Mouse (Mus musculus) ES-E14 (cell line): ENCODE results near the gene Acp2. TPM values are rescaled to one million over a fixed set of nuclear protein-coding genes. Genes with fewer than 3 reads are reported as not detected.

Experiments
- DNase-seq: peaks from one replicate; pipeline ENCODE4 v3.0.0-alpha.2; 2013; ENCODE audit warnings: low read depth, low spot score
- H3K27ac ChIP-seq: 2 replicates; pipeline ENCODE4 v1.5.1; 2012; ENCODE audit warnings: low read depth, mild to moderate bottlenecking, low read length, moderate library complexity, mixed read lengths; ENCODE audit not compliant: poor library complexity, insufficient read depth, severe bottlenecking
- H3K36me3 ChIP-seq: 2 replicates; pipeline ENCODE4 v1.6.1; 2012; ENCODE audit warnings: mild to moderate bottlenecking, low read length, moderate library complexity, mixed read lengths; ENCODE audit not compliant: control insufficient read depth, poor library complexity, insufficient read depth, severe bottlenecking
- H3K4me1 ChIP-seq, 2 experiments: fragments of 150-350 bp in 1 of 2; sonication (generic) in 1 of 2; 2 replicates each; pipeline ENCODE4 v1.6.1; 2012; ENCODE audit warnings: low read length in 2 of 2, mild to moderate bottlenecking in 1 of 2, mixed read lengths in 1 of 2; ENCODE audit not compliant: control insufficient read depth in 2 of 2, insufficient read depth in 2 of 2, poor library complexity in 1 of 2
- H3K4me3 ChIP-seq, 2 experiments: fragments of 150-350 bp in 1 of 2; sonication (generic) in 1 of 2; 2 replicates each; pipeline ENCODE4 v1.5.1; 2012; ENCODE audit warnings: low read length in 2 of 2, low read depth in 1 of 2, mild to moderate bottlenecking in 1 of 2, mixed read lengths in 1 of 2; ENCODE audit not compliant: insufficient read depth in 1 of 2, poor library complexity in 1 of 2, severe bottlenecking in 1 of 2
- H3K9ac ChIP-seq: 2 replicates; pipeline ENCODE4 v1.6.1; 2012; ENCODE audit warnings: low read depth, mild to moderate bottlenecking, low read length, mixed read lengths; ENCODE audit not compliant: poor library complexity, insufficient read depth, severe bottlenecking
- H3K9me3 ChIP-seq: fragments of 150-350 bp; sonication (generic); 2 replicates; pipeline ENCODE4 v1.6.1; 2012; ENCODE audit warnings: low read depth, mild to moderate bottlenecking, low read length; ENCODE audit not compliant: control insufficient read depth, insufficient read depth
- CHD2 ChIP-seq: IDR thresholded peaks from 2 replicates; pipeline ENCODE4 v1.6.1; 2014; ENCODE audit warnings: mild to moderate bottlenecking, low read depth, low read length, inconsistent platforms
- HCFC1 ChIP-seq: IDR thresholded peaks from 2 replicates; pipeline ENCODE4 v1.6.1; 2012; ENCODE audit warnings: low read length, inconsistent platforms, borderline replicate concordance; ENCODE audit not compliant: insufficient read depth
- MAFK ChIP-seq: IDR thresholded peaks from 2 replicates; pipeline ENCODE4 v1.6.1; 2014; ENCODE audit warnings: mild to moderate bottlenecking, low read depth, low read length, inconsistent platforms; ENCODE audit not compliant: insufficient read depth
- ZC3H11A ChIP-seq: IDR thresholded peaks from 2 replicates; pipeline ENCODE4 v1.6.1; 2012; ENCODE audit warnings: low read depth, mild to moderate bottlenecking, inconsistent platforms, low read length, borderline replicate concordance
- ZNF384 ChIP-seq: IDR thresholded peaks from 2 replicates; pipeline ENCODE4 v1.6.1; 2012; ENCODE audit warnings: low read depth, low read length, inconsistent platforms
- in situ Hi-C, 2 experiments: fragments of 600-800 bp; cut with MboI; formaldehyde crosslinking; loops; one replicate each; pipeline ENCODE4 v1.15.1; 2025; ENCODE audit warnings: low sequenced_read_pairs in 2 of 2, inconsistent platforms in 1 of 2; ENCODE audit not compliant: unreplicated experiment in 2 of 2
- total RNA-seq: library from RNA; depleted of rRNA; stranded (reverse); fragments of 300-350 nt; gene quantifications from 2 replicates; pipeline ENCODE4 v1.2.3, GENCODE M21; 2012

The Acp2 gene
- total RNA-seq, 1 experiment: 12.9 TPM

DNA sequence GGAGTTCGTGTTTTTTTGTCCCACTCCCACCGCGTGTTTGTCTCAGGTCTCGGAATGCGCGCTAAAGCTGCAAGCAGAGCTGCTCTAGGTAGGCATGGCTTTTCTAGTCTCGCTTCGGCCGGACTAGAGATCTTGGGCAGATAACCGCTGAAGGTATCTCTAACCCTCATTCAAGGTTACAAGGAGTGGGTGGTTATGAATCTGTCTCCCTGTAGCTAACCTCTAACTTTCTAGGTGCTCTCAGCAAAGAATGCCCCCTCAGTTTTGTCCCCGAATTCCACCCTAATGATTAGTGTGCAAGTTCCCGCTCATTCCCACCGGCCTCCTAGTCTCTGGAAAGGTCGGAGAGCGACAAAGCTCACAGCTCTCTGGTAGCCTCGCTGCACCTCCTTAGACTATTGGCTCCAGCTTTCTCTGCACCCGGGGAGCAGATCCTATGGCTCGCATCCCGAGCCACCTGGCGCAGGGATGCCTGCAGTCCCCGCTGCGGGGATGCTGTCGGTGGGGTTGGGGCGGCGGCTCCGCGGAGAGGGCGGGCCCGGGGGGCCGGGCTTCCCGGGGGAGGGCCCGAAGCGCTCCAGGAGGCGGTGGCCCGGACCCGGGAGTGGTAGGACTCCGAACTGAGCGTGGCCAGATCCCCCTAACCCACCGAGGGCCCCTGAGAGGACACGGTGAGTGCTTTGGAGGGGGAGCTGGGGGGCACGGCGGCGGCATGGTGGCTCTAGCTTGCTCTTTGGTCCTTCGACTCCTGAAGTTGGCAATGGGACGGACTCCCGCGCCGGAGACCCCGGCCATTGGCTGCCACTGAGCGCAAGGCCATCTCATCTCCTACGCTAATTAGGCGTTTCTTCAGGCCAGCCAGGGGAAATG is 53.8 kb downstream of the Acp2 start:
- Histone ChIP-seq H3K36me3 (no peaks in the 10 kb centered on the region), H3K4me1 (peaks cover 0 to 7% of the 10 kb centered on the region in 2 experiments; a peak in 2 of 4 replicates), H3K9ac (peak overlapping the region; percentile 71), H3K4me3 (peak overlapping the region; percentile 85 to 95), H3K27ac (no peak overlapping the region; the same call in 1 of the 2 replicates), H3K9me3 (no peaks in the 10 kb centered on the region)
- TF ChIP-seq MAFK: no peak
- TF ChIP-seq ZC3H11A: no peak
- TF ChIP-seq CHD2: no peak
- no peak for TF ChIP-seq HCFC1
- no peak for TF ChIP-seq ZNF384
- DNase-seq: no peak
- in situ Hi-C loops: no loop called here

DNA sequence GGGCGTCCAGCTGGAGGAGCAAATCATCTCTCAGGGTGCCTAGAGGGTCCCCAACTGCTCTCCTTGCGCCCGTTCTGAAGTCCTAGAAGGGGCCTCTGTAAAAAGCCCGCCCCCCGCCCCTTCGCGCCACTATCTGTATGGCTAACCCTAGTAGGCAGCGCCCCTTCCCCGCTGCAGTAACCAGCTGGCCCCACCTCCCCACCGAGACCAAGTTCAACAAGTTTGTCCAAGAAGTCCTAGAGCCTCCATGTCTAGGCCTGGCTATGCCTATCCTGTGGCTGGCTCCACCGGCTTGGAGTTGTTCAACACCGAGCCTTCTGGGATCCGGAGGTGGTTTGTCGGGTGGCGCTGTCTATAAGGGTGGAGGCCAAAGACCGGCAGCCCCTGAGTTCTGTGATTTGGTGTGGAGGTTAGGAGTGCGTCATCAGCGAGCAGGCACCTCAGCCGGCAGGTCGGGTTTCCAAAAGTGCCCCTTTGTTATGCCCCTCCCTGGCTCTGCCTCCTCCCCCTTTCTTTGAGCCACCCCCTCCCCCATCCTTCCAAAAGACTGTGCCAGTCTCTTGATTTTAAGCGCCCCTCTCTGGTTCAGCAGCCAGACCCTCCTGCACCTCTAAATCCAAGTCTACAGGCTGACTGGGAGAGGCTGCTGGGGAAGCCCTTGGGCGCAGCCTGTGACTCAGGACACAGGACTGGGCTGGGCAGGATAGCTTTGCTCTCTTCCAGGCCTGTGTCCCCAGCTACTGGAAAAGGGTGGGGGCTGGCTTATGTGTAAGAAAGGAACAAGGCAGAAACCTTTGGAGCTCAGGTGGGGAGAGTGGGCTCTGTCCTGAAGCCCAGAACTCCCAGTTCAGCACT is 54.7 kb downstream of the Acp2 start:
- peaks cover 0 to 7% of the 10 kb centered on the region in 2 experiments; a peak in 2 of 4 replicates for H3K4me1 ChIP-seq
- no peak for DNase-seq
- H3K9me3 ChIP-seq: no peaks in the 10 kb centered on the region
- TF ChIP-seq ZC3H11A (no peak), ZNF384 (no peak), HCFC1 (no peak), MAFK (no peak), CHD2 (no peak)
- peak overlapping the region; percentile 71 for H3K9ac ChIP-seq
- H3K27ac ChIP-seq: peak overlapping the region; percentile 24; the same call in 1 of the 2 replicates
- H3K36me3 ChIP-seq: no peaks in the 10 kb centered on the region
- in situ Hi-C loops: no loop called here
- peak overlapping the region; percentile 85 to 95 for H3K4me3 ChIP-seq

GRCm38 (mm10) chr2:91258054-91258453 is 55.4 kb downstream of the Acp2 start:
- Histone ChIP-seq H3K36me3 (no peaks in the 10 kb centered on the region; the same call in 1 of the 2 replicates), H3K9me3 (no peaks in the 10 kb centered on the region), H3K9ac (no peak overlapping the region), H3K27ac (no peak overlapping the region), H3K4me3 (peak overlapping the region in 1 of 2 experiments; percentile 95; a peak in 1 of 4 replicates), H3K4me1 (peaks cover 0 to 7% of the 10 kb centered on the region in 2 experiments; a peak in 2 of 4 replicates)
- no peak for DNase-seq
- TF ChIP-seq ZC3H11A (no peak), HCFC1 (no peak), MAFK (no peak), ZNF384 (no peak), CHD2 (no peak)
- in situ Hi-C loops: no loop called here

- DNase-seq: no peak
- Histone ChIP-seq H3K4me3 (no peak overlapping the region), H3K4me1 (peaks cover 0 to 8% of the 10 kb centered on the region in 2 experiments; a peak in 2 of 4 replicates), H3K36me3 (no peaks in the 10 kb centered on the region; the same call in 1 of the 2 replicates), H3K9me3 (no peaks in the 10 kb centered on the region), H3K9ac (no peak overlapping the region), H3K27ac (no peak overlapping the region)
- TF ChIP-seq HCFC1 (no peak), CHD2 (no peak), ZNF384 (no peak), ZC3H11A (no peak), MAFK (no peak)
- in situ Hi-C loops: no loop called here
Measured at GRCm38 (mm10) chr2:91258830-91259229, 56.1 kb downstream of the Acp2 start.
